Mouse (Mus musculus): ENCODE measurements around the gene Rapgef4.

The Rapgef4 gene

DNA sequence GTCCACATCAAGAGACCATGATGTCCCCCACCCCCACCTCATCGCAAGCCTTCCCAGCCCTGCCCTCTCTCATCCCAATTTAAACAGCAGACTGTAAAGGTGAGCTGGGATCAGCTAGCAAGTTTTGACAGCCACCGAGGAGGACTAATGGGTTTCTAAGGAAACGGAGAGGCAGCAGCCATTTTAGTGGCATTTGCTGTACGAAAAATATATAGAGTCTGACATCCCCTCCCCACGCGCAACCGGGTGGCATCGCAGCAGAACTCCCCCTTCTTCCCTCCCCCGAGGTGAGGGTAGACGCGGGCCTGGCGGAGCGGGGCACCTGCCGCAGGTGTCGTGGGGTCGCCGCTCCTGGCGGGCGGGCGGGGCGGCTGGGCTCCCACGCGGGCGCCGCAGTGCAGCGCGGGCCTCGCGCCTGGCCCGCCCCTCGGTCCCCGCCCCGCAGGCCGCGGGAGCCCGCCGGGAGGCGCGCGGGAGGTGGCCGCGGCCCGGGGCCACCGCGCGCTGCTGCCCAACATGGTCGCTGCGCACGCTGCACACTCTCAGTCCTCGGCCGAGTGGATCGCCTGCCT, at the start of gene Rapgef4:
Rapgef4 (plus strand) TSS at position 470 of the 572 bp plus-strand sequence.
- DNase-seq (ENCODE audit: low spot score in 2 of 2), result no peak

DNA sequence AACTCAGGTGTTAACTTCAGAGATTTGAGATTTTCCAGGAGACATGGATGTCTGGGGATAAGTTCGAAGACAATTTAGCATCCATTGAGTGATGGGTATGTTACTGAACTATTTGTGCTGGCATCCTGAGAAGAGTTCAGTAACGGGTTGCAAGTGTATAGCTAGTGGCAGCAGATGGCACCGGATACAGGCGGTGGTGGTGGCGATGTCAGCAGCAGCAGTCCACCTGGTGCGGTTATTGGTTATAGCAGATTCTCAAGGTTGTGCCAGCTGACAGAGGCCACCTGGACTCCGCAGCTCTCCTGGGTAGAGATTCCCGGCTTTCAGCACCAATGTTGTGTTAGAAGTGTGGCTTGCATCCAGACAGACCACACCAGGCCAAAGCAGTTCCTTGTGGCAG, 47.0 kb upstream of the Rapgef4 start:
- no peak for DNase-seq (ENCODE audit: low spot score in 2 of 2)

DNA sequence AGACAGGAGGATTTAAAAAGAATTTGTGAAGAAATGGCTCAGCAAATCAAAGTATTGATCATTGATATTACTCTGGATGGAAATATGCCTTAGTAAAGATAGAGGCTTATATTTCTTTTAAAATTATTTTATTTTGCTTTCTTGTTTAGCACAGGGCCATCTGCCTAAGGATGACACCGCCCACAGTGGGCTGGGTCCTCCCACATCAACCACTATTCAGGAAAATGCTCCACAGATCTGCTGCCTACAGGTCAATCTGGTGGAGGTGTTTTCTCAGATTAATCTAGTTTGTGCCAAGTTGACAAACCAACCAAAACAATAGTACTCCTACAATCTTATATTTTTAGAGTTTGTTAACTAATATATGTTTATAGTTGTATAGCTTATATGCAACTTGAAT, 44.3 kb upstream of the Rapgef4 start:
- DNase-seq (ENCODE audit: low spot score in 2 of 2), result no peak

DNA sequence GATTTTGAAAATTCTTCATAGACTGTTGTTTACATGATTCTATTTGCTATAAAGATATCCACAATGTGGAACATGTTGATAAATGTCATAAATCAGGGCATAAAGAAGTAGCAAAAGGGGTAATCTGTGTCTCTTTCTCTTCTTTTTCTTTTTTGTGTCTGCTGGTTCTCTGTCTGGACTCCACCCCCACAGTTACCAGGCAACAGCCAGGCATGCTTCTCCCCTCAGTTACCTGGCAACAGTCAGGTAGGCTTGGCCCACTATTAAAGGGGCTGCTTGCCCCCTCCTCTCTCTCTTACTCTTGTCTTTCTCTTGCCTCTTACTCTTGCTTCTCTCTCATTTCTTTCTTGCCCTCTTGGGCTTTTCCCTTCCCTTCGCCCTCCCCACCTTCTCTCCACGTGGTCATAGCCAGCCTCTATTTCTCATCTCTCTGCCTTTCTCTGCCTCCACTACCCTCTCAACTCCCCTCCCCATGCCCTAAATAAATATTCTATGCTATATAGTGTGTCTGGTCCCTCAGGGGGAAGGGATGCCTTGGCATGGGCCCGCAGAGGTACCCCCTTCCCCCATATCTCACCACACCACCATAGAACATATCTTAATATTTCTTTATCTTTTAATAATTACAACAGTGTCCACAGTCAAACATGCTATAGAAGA, 43.3 kb upstream of the Rapgef4 start:
- no peak for DNase-seq (ENCODE audit: low spot score in 2 of 2)

DNA sequence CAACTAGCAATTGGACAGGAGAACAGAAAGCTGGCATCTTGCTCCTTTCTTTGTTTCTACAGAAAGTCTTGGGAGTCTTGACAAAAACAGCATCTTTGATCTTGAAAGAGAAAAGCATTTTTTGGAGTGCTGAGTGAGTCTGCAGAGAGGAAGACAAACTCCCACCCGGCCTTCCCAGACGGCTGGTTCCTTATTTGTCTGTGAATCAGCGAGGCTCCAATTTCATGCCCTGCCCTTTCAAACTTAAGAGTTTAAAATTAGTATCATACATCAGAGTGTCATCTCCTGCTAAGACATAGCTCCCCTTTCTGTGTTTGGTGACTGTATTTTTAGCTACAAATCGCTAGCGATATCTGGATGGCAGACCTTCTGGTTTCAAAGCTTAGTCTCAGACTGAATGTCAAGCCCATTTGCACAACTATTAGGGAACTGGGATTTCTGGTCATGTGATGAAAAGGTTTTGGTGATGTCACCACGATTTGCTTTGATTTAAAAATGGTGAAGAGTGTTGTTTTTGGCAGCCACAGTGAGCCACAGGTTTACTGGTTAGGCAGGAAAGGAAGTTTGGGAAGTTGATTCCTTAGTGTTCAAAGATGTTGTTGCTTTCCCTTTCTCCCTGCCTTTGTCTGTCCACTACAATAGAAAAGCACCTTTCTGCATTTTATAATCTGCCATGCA, 42.2 kb upstream of the Rapgef4 start:
- no peak for DNase-seq (ENCODE audit: low spot score in 2 of 2)

DNA sequence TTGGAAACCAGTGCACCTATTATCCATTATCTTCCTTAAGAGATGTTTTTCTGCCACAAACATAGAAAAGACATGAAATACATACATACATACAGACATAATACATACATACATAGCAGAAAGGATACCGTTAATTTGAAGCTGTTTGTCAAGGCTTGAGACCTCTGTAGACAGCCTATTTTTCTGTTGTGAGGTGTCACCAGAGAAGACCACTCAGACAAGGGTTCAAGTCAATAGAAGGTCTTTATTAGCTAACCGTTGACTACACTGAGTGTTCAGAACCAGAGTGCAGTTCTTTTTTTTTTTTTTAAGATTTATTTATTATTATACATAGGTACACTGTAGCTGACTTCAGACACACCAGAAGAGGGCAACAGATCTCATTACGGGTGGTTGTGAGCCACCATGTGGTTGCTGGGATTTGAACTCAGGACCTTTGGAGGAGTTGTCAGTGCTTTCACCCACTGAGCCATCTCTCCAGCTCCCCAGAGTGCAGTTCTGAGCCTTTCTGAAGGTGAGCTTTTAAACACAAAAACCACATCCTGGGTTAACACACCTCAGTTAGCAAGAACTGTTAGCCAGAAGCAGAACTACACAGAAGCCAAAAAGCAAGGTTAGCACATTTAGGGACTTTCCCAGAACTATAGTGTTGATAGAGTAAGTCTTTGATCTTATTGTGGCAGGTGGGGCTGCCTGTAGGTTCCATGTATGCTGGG, 39.9 kb upstream of the Rapgef4 start:
- DNase-seq (ENCODE audit: low spot score in 2 of 2), result no peak

DNA sequence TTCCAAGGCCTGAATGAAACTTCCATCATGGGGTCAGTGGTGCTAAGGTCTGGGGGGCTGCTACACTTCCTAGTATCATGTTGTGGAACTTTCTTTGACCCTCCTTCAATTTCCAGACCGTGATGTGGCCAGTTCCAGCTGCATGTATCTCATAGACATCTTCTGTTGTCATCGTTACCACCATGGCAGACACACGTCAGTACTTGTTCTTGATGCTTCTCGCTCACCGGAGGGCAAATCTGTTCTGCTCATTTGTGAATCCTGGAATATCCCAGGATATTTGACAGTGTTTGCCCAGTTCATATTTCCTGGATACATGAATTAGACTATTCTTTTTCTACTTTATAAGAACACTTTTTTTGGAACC, 39.3 kb upstream of the Rapgef4 start:
- DNase-seq (ENCODE audit: low spot score in 2 of 2), result no peak

DNA sequence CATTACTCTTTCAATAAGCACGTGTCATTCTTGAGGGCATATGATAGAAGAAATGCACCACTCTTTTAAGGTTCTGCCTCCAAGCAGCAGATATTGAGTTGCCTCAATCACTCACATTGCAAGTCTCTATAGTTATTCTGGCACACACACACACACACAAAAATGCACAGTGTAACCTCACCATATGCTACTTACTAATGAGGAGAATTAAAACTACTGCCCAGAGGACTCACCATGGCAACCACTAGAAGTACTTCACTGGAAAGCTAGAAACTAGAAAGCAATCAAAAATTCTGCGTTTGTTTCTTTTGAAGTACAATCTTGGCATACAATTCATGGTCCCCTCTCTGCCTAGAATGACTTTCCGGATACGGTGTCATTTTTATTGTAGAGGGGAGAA, 29.8 kb upstream of the Rapgef4 start:
- no peak for DNase-seq (ENCODE audit: low spot score in 2 of 2)

DNA sequence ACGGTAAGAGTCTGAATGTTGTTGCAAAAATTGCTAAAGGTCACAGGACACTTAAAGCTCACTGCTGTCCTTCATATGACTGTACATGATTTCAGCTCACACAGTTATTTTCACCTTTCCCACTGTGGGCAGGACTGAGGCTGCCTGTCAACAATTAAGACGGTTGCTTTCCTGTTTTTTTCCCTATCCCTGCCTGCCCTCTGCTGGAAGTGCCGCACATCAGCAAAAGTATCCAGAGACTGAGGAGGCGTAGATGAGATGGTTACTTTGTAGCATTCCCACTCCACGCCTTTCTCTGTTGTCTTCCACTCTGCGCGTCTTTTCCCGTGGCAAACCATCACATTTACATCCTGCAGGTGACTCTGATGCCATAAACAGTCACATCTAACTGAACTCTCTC, 25.4 kb upstream of the Rapgef4 start:
- peak; percentile 21 to 52 for DNase-seq (ENCODE audit: low spot score in 2 of 2)

DNA sequence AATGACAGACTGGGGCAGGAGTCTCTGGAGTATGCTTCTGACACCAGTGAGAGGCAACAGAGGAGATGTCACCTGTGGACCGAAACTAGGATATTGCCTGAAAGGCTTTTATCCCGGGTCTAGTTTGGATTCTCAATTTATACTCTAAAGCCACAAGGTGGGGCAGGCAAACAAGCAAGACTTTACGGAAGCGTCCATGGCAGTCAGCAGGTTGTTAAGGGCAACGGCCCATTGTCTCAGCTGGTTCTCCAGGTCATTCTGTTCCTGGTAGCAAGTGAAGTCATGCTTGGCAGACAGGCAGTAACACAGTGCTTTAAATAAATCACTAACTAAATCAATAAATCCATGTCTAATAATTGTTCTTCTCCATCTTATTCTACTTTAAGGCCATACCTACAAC, 24.6 kb upstream of the Rapgef4 start:
- peak in 1 of 2 experiments; percentile 44 for DNase-seq (ENCODE audit: low spot score in 2 of 2)

DNA sequence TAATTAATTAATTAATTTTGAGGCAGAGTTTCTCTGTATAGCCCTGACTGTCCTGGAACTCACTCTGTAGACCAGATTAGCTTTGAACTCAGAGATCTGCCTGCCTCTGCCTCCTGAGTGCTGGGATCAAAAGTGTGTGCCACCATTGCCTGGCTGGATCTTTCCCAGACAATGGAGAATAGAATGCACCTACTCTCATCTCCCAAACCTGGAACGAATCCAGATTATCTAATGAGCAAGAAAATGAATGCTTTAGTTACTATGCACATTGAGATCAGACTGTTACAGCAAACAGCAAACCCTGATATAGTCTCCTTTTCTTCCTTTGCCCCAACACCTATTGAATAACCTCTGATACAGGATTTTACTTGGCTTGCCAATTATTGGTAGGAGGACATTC, 23.1 kb upstream of the Rapgef4 start:
- DNase-seq (ENCODE audit: low spot score in 2 of 2), result no peak

DNA sequence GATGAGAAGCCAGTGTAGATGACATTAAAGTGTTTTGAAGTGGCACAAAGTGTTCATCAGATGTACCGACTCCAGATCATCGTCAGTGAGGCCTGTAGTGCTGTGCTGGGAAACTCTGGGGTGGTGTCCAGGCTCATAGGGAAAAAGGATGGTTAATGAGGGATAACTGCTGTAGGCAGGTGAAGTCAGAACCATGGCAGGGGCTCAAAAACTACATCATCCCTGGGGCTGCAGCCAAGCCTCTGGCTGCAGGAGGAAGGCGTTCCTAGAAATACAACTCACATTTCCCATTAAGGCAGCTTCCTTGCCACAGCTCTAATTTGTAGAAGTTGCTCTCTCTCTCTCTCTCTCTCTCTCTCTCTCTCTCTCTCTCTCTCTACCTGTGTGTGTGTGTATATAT, 22.6 kb upstream of the Rapgef4 start:
- peak in 1 of 2 experiments; percentile 57 for DNase-seq (ENCODE audit: low spot score in 2 of 2)

DNA sequence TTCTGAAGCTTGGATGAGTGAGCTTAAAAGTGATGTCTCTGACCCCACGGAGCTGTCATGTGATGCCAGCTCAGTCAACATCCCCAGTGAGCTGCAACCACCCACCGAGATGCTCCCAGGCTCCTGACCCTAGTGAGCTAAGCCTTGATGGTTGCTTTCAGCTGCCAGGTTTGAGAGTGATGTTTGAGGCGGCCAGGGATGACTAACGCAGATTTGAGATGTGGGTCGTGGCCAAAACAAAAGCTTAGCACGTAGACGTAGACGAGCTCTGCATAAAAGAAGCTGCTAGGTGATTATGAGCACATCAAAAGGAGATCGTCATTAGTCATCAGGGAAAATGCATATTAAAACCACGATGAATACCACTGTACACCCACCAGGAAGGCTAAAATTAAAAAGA, 16.8 kb upstream of the Rapgef4 start:
- DNase-seq (ENCODE audit: low spot score in 2 of 2), result no peak

DNA sequence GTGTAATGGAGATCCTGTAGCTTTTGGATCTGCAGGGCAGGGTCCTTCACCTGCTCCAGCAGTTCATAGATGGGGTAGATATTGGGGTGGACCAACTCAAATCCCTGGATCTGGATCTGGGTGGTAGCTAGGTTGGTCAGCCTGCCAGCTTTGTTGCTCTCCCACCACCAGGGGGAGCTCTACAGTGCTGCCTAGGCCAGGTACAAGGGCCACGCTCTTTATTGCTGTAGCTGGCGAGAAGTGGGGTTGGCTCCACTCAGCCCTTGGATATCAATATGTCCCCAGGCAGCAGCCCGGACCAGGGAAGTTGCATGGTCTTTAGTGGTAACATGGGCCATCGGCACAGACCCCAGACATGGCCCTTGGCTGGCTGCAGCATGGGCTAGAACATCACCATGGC, 15.6 kb upstream of the Rapgef4 start:
- peak in 1 of 2 experiments; percentile 3 for DNase-seq (ENCODE audit: low spot score in 2 of 2)

DNA sequence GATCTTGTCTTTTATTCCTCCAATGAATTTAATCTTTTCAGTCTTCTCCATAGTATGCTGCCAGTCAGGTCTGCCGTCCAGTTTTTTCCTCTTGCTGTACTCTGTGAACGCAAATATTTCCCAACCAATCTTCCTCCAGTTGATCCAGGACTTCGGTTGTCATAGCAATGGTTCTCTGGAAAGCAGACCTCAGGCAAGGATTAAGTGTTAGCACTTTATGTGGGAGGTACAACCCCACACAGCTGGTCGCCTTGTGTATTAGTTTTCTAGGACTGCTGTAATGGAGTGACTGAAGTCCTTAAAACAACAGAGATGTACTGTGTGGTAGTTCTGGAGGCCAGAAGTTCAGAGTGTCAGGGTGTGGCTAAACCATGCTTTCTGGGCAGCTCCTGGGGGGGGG, 14.3 kb upstream of the Rapgef4 start:
- no peak for DNase-seq (ENCODE audit: low spot score in 2 of 2)

DNA sequence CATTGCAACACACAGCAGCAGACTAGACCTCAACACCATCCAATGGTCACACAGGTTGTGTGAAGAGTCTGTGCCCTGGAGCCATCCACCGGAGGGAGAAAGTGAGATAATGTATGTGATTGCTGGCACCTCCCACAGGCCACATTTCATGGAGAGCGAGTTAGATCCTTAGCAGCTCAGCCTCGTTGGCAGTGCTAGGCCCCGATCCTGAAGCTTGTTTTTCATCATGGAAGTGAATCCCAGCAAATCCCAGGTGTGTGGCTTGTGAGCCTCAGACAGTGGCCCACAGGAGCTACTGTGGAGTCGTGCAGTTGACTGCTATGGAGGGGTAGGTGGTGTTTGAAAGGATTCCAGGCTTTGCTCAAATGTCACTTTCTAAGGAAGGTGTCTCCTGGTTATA, 13.2 kb upstream of the Rapgef4 start:
- DNase-seq (ENCODE audit: low spot score in 2 of 2), result no peak

DNA sequence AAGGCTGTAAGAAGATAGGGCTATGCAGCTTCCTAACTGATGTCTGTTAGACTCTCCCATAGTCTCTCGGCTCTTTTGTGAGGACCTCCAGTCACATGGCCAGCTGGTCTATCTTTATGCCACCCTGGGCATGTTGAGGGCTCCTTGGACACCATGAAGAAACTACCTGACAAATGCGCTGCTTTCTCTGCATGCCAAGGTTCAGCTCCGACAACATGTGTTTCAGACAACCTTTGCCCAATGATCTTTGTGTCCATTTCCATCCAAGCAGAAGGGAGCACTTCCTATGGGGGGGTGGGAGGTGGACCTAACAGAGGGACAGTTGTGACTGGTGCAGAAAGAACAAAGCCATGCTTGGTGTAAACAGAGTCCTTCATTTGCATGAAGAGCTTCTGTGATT, 7.4 kb upstream of the Rapgef4 start:
- DNase-seq (ENCODE audit: low spot score in 2 of 2), result no peak

DNA sequence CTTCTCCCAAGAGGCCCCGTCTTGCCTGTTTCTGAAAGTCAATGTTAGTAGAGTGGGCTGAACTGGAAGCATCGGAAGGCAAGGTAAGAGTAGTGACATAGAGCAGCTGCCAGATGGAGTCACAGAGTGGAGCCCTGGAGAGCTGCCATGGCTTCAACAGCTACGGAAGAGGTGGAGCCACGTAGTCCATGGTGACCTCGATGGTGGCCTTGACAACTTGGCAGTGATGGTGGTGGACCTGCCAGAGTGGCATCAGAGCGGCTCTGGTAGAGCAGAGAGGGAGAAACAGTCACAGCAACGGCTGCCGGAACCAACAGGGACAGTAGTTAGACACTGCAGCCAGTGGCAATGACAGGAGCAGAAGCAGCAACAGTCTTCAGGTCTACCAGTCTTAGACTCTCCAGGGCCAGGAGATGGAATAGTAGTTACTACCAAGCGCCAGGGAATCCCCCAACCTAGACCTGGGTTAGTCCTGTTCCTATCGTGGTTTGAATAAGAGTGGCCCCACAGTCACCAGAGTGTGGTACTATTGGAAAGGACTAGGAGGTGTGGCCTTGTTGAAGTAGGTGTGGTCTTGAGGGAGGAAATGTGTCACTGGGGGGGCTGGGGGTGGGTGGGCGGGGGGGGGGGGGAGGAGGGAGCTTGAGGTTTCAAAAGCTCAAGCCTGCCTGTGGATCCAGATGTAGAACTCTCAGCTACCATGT, 6.7 kb upstream of the Rapgef4 start:
- DNase-seq (ENCODE audit: low spot score in 2 of 2), result no peak

DNA sequence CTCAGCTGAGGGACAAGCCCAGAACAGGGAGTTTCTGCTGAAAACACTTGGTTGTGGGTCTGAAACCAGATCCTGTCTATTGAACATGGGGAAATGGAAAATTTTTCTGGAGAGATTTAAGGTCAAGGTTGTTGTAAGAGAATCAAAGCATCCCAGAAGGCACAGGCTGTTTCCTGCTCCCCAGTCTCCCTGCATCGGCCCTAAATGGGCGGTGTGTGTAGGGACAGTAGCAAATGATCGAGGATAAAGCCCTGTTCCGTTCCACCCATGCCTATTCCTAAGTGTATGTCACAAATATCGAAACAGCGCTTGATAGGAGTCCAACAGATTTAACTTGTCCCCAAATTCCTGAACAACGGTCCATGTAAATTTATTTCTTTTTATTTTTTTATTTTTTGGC, 1.1 kb upstream of the Rapgef4 start:
- DNase-seq (ENCODE audit: low spot score in 2 of 2), result no peak

DNA sequence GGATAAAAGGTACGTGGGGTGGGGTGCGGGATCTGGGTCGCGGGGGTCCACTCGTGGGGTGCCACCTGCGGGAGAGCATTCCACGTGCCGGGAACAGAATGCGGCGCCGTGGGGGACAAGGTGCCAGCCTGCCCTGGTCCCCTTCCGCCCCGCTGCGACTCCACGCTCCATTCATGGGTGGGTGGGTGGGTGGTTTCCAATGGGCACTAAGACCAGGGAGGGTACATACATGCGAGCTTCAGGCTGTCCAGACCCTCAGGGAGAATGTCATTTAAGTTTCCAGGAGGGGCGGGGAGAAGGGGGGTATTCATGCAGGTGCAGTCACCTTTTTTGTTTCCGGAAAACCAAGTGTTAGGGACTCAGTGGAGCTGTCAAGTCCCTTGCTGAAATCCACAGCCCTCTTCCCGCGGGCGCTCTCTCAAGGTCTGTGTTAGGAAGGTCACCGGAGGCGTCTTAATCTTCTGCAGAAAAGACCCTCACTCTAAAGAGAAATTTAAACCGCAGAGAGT, 357 bp downstream of the Rapgef4 start:
- DNase-seq (ENCODE audit: low spot score in 2 of 2), result no peak

DNA sequence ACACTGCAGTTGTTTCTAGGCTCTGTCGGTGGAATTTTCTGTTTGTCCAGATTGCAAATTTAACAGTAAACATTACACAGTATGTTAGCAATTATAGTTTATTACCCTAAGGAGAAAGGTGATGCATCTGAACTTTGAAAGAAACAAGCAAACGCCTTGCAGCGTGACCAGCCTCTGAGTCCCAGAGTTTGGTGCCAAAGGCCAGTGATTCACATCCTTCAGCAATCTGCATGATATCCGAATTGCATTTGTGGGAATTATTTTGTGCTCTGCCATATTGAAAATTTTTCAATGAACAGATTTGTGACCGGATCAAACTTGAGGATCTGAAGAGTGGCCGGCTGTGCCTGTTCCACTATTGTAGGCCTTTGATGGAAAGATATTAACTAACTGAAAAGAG, 856 bp downstream of the Rapgef4 start:
- DNase-seq (ENCODE audit: low spot score in 2 of 2), result no peak

All from urinary bladder, postnatal 36 days (tissue).